Mouse (Mus musculus): ENCODE measurements around the gene Hoxa11.

DNA sequence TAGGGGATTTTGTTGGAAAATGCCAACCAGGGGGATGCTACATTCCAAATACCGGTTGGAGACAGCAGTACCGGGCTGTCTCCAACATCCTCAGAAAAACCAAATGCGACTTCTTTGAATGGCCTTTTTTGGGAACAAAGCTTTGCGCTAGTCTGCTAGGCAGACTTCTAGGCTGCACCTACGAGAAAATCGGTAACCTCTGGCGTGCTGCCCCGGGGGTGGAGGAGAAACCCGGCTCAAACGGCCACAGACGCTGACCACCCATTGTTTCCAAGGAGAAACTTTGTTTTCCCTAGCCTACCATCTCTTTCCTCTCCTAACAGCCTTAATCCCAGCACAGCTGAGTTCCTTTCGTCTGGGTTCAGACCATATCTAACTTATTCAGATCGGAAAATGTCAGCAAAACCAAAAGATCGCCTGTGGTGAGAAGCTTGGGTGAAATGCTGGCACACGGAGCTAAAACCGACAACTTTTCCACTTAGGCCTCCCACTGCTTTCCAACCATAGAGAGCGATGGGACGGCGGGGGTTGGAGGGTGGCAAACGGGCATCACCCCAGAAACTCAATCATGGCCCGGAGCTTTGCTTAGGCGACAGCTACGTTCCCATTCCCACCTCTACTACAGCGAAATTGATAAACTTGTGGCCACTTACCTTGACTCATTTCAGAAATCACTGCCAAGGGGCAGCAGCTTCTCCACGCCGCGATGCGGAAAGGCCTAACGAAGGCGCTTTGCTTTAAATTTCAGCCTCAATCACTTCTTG is 5.8 kb downstream of the Hoxa11 start:
- TF ChIP-seq TAL1 (IDR thresholded peaks at IDR 0.05; ENCODE audit: low read length) (no peak), GATA1 (IDR thresholded peaks at IDR 0.05; ENCODE audit: low read length) (no peak)
